Mouse (Mus musculus) stomach, embryonic 16.5 days (tissue): ENCODE data around the gene Wfdc21. TPM values are rescaled to one million over a fixed set of nuclear protein-coding genes. Genes with fewer than 3 reads are reported as not detected.
A peak's percentile ranks its signal among the peaks of the same experiment; 100 is the strongest.

ENCODE experiments used
- ATAC-seq: fragments of 200-750 bp; cut with Nextera tagmentation; 2 replicates; pipeline ENCODE4 v1.8.0; 2017; ENCODE audit warnings: moderate number of reproducible peaks, moderate TSS enrichment; ENCODE audit not compliant: insufficient read depth, low FRiP score
- H3K27ac ChIP-seq: fragments of 300-500 bp; sonication (generic); 2 replicates; pipeline ENCODE4 v1.5.1; 2014; ENCODE audit warnings: low read length
- H3K27me3 ChIP-seq: fragments of 300-500 bp; sonication (generic); 2 replicates; pipeline ENCODE4 v1.6.1; 2014; ENCODE audit warnings: low read length, control low read depth, mixed read lengths; ENCODE audit not compliant: control insufficient read depth, insufficient read depth
- H3K36me3 ChIP-seq: fragments of 300-500 bp; sonication (generic); 2 replicates; pipeline ENCODE4 v1.6.1; 2014; ENCODE audit warnings: low read length; ENCODE audit not compliant: control insufficient read depth, insufficient read depth
- H3K4me1 ChIP-seq: fragments of 300-500 bp; sonication (generic); 2 replicates; pipeline ENCODE4 v1.6.1; 2014; ENCODE audit warnings: low read length, control low read depth, mixed read lengths; ENCODE audit not compliant: control insufficient read depth, insufficient read depth
- H3K4me2 ChIP-seq: fragments of 300-500 bp; sonication (generic); 2 replicates; pipeline ENCODE4 v1.6.1; 2014; ENCODE audit warnings: low read depth, low read length, mixed read lengths
- H3K4me3 ChIP-seq: fragments of 300-500 bp; sonication (generic); replicated peaks from 2 replicates; pipeline ENCODE4 v1.5.1; 2014; ENCODE audit warnings: mild to moderate bottlenecking, low read length
- H3K9ac ChIP-seq: fragments of 300-500 bp; sonication (generic); 2 replicates; pipeline ENCODE4 v1.6.1; 2014; ENCODE audit warnings: low read length
- H3K9me3 ChIP-seq: fragments of 300-500 bp; sonication (generic); replicated peaks from 2 replicates; pipeline ENCODE4 v1.6.1; 2016; ENCODE audit warnings: low read length, control low read depth; ENCODE audit not compliant: control insufficient read depth
- WGBS: fragments of 180-500 bp; shearing (Covaris S2); extraction: QIAGEN DNeasy Blood & Tissue Kit; methylation state at CpG from one replicate; pipeline ENCODE4 v1.1.7; 2014; 5-methylcytosine and 5-hydroxymethylcytosine counted together
- polyA plus RNA-seq: library from polyadenylated mRNA; unstranded; fragments of >200 nt; fragmentation: Nextera tagmentation; extraction: Ambion mirVana; gene quantifications from 2 replicates; pipeline ENCODE4 v1.2.1, GENCODE M21; 2015

The Wfdc21 gene
- polyA plus RNA-seq, 1 experiment from 2014 or later: 11.0 TPM

GRCm38 (mm10) chr11:83773691-83774090 is 27.0 kb downstream of the Wfdc21 start:
- ATAC-seq: no peak
- Histone ChIP-seq H3K4me1 (no peaks in the 10 kb centered on the region), H3K36me3 (peaks cover 32% of the 10 kb centered on the region), H3K9me3 (no peaks in the 10 kb centered on the region), H3K27me3 (no peaks in the 10 kb centered on the region), H3K27ac (no peak overlapping the region), H3K4me3 (no peak overlapping the region), H3K4me2 (no peak overlapping the region), H3K9ac (no peak overlapping the region)
- WGBS: 92% methylated on average over 16 of the region's 16 CpGs

DNA sequence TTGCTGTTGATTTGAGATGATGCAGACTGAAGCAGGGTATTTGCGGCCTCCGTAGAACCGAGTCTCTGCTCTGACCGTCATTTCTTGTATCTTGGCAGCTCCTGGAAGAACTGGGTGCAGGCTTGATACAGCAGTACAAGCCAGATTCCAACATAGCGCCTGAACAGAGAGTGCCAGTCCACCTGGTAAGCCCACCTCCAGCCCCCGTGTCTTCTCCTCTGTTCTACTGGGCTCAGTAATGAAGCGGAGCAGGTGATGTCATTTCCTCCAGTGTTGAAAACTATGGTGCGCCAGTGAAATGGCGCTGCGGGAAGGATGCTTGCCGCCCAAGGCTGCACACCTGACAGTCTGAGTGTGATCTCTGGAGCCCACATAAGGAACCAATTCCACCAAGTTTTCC is 27.6 kb downstream of the Wfdc21 start:
- WGBS: 92% methylated on average over 11 of the region's 11 CpGs
- no peak for ATAC-seq
- Histone ChIP-seq H3K4me2 (no peak overlapping the region), H3K9me3 (no peaks in the 10 kb centered on the region), H3K4me1 (no peaks in the 10 kb centered on the region), H3K27me3 (no peaks in the 10 kb centered on the region), H3K27ac (no peak overlapping the region), H3K9ac (no peak overlapping the region), H3K36me3 (peaks cover 32% of the 10 kb centered on the region), H3K4me3 (no peak overlapping the region)

GRCm38 (mm10) chr11:83776798-83777197 is 30.1 kb downstream of the Wfdc21 start:
- Histone ChIP-seq H3K4me1 (no peaks in the 10 kb centered on the region), H3K27ac (no peak overlapping the region), H3K27me3 (no peaks in the 10 kb centered on the region), H3K4me2 (no peak overlapping the region), H3K36me3 (peaks cover 52% of the 10 kb centered on the region), H3K4me3 (no peak overlapping the region), H3K9me3 (no peaks in the 10 kb centered on the region), H3K9ac (no peak overlapping the region)
- no peak for ATAC-seq
- 94% methylated on average over 8 of the region's 8 CpGs for WGBS

DNA sequence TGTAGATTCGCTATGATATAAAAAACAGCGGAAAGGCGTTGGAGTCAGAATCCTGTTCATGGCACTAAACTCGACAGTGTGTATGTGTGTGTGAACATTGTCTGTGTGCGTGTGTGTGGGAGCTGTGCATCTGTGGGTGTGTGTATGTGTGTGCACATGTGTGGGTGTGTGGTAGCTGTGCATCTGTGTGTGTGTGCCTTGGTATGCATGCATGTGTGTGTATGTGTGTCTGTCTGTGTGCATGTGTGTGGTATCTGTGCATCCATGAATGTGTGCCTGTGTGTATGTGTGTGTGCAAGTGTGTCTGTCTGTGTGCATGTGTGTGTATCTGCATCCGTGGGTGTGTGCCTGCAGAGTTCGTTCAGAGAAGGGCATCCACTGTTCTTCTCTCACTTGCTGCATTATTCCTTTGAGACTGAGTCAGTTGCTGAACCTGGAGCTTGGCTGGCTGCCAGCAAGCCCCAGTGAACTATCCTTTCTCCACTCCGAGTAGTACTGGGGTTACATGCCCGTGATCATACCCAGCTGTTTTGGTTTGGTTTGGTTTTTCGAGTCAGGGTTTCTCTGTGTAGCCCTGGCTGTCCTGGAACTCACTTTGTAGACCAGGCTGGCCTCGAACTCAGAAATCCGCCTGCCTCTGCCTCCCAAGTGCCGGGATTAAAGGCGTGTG is 37.3 kb downstream of the Wfdc21 start:
- H3K27ac ChIP-seq: no peak overlapping the region
- 0 out of 2 replicates have a peak, but pooled peaks cover 3% of the 10 kb centered on the region for H3K4me1 ChIP-seq
- WGBS: 77% methylated on average over 14 of the region's 14 CpGs
- H3K9ac ChIP-seq: no peak overlapping the region
- no peak for ATAC-seq
- H3K36me3 ChIP-seq: peaks cover 29% of the 10 kb centered on the region
- H3K4me2 ChIP-seq: no peak overlapping the region
- no peaks in the 10 kb centered on the region for H3K27me3 ChIP-seq
- no peak overlapping the region for H3K4me3 ChIP-seq
- no peaks in the 10 kb centered on the region for H3K9me3 ChIP-seq

DNA sequence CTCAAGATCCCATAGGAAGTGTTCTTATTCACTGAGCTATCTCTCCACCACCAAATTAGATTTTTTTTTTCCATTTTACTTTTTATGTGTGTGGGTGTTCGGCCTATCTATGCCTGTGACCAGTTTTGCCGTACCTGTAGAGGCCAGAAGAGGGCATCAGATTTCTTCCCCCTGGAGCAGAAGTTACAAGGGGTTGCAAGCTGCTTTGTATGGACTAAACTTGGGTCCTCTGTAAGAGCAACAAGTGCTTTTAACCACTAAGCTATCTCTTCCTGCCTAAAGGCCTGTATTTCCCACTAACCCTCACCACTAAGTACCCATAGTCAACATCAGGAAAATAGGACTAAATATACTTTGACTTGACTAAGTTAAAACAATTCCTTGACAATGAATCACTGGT is 37.9 kb downstream of the Wfdc21 start:
- no peak overlapping the region for H3K4me3 ChIP-seq
- H3K27ac ChIP-seq: no peak overlapping the region
- no peak for ATAC-seq
- WGBS: 80% methylated on average over 2 of the region's 2 CpGs
- H3K36me3 ChIP-seq: peaks cover 25% of the 10 kb centered on the region
- no peak overlapping the region for H3K9ac ChIP-seq
- H3K4me2 ChIP-seq: no peak overlapping the region
- no peaks in the 10 kb centered on the region for H3K27me3 ChIP-seq
- H3K4me1 ChIP-seq: 0 out of 2 replicates have a peak, but pooled peaks cover 3% of the 10 kb centered on the region
- H3K9me3 ChIP-seq: no peaks in the 10 kb centered on the region

GRCm38 (mm10) chr11:83785366-83785765 is 38.6 kb downstream of the Wfdc21 start:
- H3K9ac ChIP-seq: no peak overlapping the region
- ATAC-seq: no peak
- no peaks in the 10 kb centered on the region for H3K9me3 ChIP-seq
- no peak overlapping the region for H3K4me2 ChIP-seq
- 8% methylated on average over 2 of the region's 2 CpGs for WGBS
- H3K27me3 ChIP-seq: no peaks in the 10 kb centered on the region
- 0 out of 2 replicates have a peak, but pooled peaks cover 3% of the 10 kb centered on the region for H3K4me1 ChIP-seq
- H3K36me3 ChIP-seq: peaks cover 18% of the 10 kb centered on the region
- no peak overlapping the region for H3K4me3 ChIP-seq
- H3K27ac ChIP-seq: no peak overlapping the region

- Histone ChIP-seq H3K4me1 (0 out of 2 replicates have a peak, but pooled peaks cover 3% of the 10 kb centered on the region), H3K27ac (no peak overlapping the region; the same call in 1 of the 2 replicates), H3K9ac (no peak overlapping the region), H3K4me3 (no peak overlapping the region), H3K9me3 (no peaks in the 10 kb centered on the region), H3K36me3 (peaks cover 5% of the 10 kb centered on the region; the same call in 1 of the 2 replicates), H3K27me3 (no peaks in the 10 kb centered on the region), H3K4me2 (no peak overlapping the region)
- WGBS: 61% methylated on average over 4 of the region's 4 CpGs
- ATAC-seq: peak; percentile 54
Measured at GRCm38 (mm10) chr11:83786835-83787234, 40.1 kb downstream of the Wfdc21 start.

DNA sequence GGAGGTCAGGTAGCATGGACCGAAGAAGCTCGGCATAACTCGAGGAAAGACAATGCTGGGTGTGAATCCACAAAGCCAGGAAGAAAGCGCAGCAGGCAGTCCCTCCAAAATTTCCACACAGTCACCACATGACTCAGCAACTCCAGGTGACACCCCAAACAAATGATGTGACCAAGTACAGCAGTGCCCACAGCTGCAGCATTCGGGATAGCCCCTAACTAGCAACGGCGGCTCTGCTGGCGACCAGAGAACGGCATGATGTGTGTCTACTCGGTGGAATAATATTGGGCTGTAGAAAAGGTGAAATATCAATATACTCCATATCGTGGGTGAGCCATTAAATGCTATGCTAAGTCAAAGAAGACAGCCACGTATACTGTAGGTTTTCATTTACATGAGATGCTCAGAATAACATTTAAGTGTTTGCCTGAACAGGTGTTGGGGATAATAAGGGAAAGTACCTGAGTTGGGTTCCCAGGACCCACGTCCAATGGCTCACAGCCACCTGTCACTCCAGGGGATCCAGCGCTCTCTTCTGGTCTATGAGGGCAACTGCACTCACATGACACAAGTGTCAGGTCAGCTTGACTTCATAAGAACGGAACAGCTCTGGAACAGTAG is 40.8 kb downstream of the Wfdc21 start:
- no peak overlapping the region; the same call in 1 of the 2 replicates for H3K27ac ChIP-seq
- ATAC-seq: no peak
- 79% methylated on average over 15 of the region's 15 CpGs for WGBS
- no peak overlapping the region for H3K9ac ChIP-seq
- peaks cover 5% of the 10 kb centered on the region; the same call in 1 of the 2 replicates for H3K36me3 ChIP-seq
- H3K4me1 ChIP-seq: 0 out of 2 replicates have a peak, but pooled peaks cover 3% of the 10 kb centered on the region
- no peaks in the 10 kb centered on the region for H3K27me3 ChIP-seq
- no peak overlapping the region for H3K4me3 ChIP-seq
- H3K4me2 ChIP-seq: no peak overlapping the region
- H3K9me3 ChIP-seq: no peaks in the 10 kb centered on the region

DNA sequence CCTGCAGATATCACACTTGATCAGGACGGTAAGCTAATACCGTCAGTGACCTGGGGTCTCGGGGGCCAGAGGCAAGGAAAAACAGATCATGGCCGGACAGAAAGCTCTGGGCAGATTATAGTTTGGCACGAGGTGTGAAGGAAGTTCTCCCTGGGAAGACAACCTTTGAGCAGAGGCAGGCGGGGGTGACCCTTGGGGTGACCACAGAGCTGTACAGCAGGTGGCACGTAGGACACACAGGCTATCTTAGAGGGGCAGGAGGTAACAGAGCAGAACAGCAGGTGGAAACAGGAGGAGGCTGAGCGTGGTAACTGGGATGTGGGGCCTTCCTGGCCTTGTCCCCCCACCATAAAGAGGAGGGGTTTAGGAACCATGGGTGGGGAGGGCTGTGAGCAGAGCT is 41.6 kb downstream of the Wfdc21 start:
- Histone ChIP-seq H3K36me3 (peaks cover 3% of the 10 kb centered on the region; the same call in 1 of the 2 replicates), H3K27ac (no peak overlapping the region), H3K4me2 (no peak overlapping the region), H3K4me1 (0 out of 2 replicates have a peak, but pooled peaks cover 3% of the 10 kb centered on the region), H3K27me3 (no peaks in the 10 kb centered on the region), H3K9ac (no peak overlapping the region), H3K9me3 (no peaks in the 10 kb centered on the region), H3K4me3 (no peak overlapping the region)
- 75% methylated on average over 8 of the region's 8 CpGs for WGBS
- no peak for ATAC-seq
